Mouse (Mus musculus) adrenal gland, postnatal 36 days (tissue): ENCODE data around the gene Galm. TPM values are rescaled to one million over a fixed set of nuclear protein-coding genes. Genes with fewer than 3 reads are reported as not detected.
"Not testable (repeated sequence)": the region's sequence is repeated elsewhere in the genome, so short reads cannot be mapped to it uniquely, and the experiment has no call there.

Experiments
- DNase-seq, 2 experiments: peaks; one replicate each; pipeline ENCODE4 v3.0.0; 2021; ENCODE audit warnings: mixed read lengths in 1 of 2
- total RNA-seq, 2 experiments: library from RNA; stranded (reverse); gene quantifications; 2 replicates each; pipeline ENCODE4 v1.2.3; 2021

Gene Galm
- total RNA-seq, 2 experiments from 2014 or later, result 13.9 to 19.8 TPM

DNA sequence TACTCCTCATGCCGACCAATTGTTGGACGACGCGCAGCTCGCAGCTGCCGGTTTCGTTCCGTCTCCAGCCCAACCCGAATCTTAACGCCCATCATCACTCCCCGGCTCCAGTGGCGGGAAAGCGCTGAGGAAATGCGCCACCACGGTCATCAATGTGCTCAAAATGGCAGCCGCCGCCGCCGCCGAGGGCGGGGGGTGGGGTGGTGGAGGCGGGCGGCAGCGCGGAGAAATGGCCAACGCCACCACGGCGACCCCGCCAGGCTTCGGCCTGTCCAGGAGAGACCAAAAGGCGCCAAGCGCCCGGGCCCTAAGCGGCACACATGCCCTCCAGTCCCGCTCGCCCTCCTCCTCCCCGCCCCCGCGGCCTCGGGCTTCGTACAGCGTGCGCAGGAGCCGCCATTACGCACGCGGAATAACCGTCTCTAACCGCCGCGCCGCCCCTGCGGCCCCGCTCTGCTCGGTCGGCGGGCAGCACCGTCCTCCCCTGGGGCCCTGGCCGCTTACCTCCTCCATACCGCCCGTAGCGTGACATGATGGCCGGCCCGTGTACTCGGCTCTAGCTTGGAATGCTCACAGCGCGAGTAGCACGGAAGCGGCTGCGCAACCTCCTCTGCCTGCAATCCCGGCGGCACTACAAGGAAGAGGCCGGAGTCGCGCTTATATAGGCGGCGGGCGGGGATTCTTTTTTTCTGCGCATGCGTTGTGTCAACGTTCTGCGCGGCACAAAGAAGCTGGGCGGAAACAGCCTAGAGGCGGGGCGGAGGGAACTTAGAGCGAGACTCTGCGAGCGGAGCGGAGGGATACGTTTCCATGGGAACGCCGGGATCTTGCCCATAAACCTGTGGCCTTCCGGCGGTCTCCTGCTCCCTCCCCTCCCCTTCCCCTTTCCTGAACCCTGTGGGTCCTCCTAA is 79.7 kb downstream of the Galm start, which contains the start of the genes Srsf7 and Ttc39d:
TSS of gene Srsf7 (minus strand) at position 637 of the 911 bp plus-strand sequence.
TSS of gene Ttc39d (plus strand) at position 790 of the 911 bp plus-strand sequence.
- peak; percentile 97 to 98 for DNase-seq

DNA sequence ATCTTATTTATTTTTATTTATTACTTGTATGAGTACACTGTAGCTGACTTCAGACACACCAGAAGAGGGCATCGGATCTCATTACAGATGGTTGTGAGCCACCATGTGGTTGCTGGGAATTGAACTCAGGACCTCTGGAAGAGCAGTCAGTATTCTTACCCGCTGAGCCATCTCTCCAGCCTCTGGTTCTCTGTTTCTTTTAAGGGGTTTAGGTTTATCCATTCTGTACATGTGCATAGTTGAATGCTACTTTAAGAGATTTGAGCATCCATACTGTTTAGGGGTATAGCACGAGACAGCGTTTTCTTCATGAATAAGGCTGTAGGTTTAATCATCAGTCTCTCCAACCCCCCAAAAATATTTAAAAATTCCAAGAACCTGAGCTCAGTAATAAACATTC is 86.7 kb downstream of the Galm start:
- not testable (repeated sequence) for DNase-seq

DNA sequence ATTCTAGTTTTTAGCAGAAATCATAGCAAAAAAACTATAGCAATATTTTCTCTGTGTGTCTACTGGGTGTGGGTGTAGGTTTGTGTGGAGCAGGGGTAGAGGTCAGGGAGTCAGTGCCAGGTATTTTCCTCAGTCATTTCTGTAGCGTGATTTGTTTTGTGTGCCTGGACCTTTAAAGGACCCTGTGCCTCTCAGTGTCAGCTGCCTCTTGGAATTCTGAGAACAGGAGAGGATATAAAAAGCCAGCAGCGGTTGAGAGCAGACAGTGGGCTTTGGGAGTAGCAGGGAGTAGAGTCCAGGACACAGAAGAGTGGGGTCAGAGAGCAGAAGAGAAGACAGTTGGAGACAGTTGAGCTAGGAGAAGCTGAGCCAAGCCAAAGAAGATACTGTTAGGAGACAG is 92.9 kb downstream of the Galm start:
- no peak for DNase-seq

- no peak for DNase-seq
Observed at GRCm38 (mm10) chr17:80221202-80221601, 93.9 kb downstream of the Galm start.

DNA sequence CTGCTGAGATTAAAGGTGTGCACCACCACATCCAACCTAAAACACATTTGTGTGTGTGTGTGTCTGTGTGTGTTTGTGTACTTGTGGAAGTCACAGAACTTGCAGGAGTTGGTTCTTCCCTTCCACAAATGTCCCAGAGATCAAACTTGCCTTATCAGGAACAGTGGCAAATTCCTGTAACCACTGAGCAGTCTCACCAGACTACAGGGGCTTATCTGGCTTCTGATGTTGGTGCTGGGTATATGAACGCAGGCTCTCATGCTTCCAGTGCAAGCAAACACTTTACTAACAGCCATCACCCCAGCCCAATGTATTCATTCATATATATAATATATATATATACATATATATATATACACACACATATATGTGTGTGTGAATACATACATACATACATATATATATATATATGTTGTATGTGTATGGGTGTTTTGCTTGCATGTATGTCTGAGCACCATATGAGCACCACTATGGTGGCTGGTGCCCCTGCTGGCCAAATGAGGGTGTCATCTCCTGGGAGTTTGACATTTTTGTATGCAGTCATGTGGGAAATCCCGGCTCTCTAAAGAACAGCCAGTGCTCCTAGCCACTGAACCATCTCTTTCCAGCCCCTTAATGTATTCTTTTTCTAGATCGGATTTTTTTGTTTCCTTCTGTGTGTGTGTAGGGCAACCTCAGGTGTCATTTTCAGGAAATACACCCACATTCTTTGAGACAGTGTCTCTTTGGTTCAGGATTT is 94.8 kb downstream of the Galm start:
- DNase-seq, result no peak

- DNase-seq, result peak in 1 of 2 experiments; percentile 6
Observed at GRCm38 (mm10) chr17:80223829-80224228, 96.6 kb downstream of the Galm start.

DNA sequence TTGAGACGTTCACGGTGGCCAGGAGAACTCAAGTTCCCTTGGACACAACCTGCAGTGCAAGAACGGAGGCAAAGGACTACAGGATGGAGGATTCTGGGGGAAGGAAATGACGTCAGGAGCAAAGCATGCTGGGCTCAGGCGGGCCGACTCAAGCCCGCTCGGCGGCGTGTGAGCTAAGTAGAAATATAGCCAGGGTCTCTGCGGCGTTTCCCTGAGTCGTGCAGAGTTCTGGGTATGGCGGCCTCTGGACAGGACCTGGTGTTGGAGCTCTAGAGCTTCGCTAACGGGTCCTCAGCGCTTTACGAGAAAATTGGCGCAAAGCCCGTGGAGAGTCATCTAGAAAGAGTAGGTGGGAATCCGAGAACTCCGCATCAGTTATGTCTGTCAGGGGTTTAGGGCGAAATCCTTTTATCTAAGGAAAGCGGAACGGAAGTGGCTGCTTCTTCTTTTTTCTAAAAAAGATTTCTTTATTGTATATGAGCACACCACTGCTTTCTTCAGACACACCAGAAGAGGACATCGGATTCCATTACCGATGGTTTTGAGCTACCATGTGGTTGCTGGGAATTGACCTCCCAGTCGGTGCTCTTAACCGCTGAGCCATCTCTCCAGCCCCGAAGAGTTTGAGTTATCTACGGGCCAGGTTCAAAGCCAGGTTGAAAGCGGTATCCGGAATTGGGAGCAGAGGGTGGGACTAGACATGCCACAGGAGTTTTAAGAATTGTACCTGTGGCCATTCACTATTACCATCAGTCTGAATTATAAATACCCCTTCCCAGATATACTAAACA is 97.2 kb downstream of the Galm start, which contains the start of gene Gemin6:
TSS of gene Gemin6 (plus strand) at position 116 of the 791 bp plus-strand sequence.
- peak; percentile 88 to 89 for DNase-seq

GRCm38 (mm10) chr17:80225142-80225541 is 97.9 kb downstream of the Galm start:
- not testable (repeated sequence) for DNase-seq

GRCm38 (mm10) chr17:80229396-80229795 is 102.1 kb downstream of the Galm start:
- DNase-seq, result peak; percentile 50 to 65

GRCm38 (mm10) chr17:80233844-80234243 is 106.6 kb downstream of the Galm start:
- DNase-seq, result no peak

DNA sequence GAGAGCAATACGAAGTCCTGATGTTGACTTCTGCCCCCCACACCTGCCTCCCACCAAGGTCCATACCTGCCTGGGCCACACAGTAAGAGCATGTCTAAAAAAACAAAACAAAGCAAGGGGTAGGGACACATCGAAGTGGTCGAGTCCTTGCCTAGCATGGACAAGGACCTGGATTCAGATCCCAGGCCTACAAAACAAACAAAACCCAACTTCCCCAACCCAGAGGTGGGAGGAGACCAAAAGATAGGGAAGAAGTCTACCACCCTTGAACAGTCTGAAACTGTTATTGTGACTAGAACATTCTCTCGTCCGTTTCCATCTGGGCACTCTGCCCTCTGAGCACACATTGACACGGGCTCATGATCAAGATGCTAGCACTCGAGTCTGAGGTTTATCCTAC is 107.1 kb downstream of the Galm start:
- no peak for DNase-seq

Other genes with a start within 250 kb of the Galm start
- gene Atl2, start 231.3 kb upstream of the Galm start, total RNA-seq, result 100 to 1,000 TPM in 1 of 2 experiments, 10 to 100 TPM in 1; 52.9 to 113 TPM
- gene Hnrnpll, start 65.1 kb upstream of the Galm start, total RNA-seq, result 10 to 100 TPM; 45.7 to 51.8 TPM
- 100 to 1,000 TPM; 101 to 144 TPM for gene Srsf7, start 79.8 kb downstream of the Galm start, total RNA-seq
- gene Ttc39d, start 80.0 kb downstream of the Galm start, total RNA-seq, result not detected
- gene Gemin6, start 97.0 kb downstream of the Galm start, total RNA-seq, result 1 to 10 TPM; 7.5 to 7.8 TPM
- 10 to 100 TPM; 13.7 to 17.6 TPM for gene Morn2, start 162.7 kb downstream of the Galm start, total RNA-seq
- 10 to 100 TPM; 11.9 to 12.7 TPM for gene Dhx57, start 163.0 kb downstream of the Galm start, total RNA-seq
- under 1 TPM in 1 of 2 experiments, not detected in 1; 0.63 TPM for gene Arhgef33, start 179.9 kb downstream of the Galm start, total RNA-seq
- gene Gm10190, start 246.1 kb downstream of the Galm start, total RNA-seq, result 1 to 10 TPM in 1 of 2 experiments, not detected in 1; 1.1 TPM